Mouse (Mus musculus) megakaryocyte-erythroid progenitor cell, adult 5-6 weeks (primary cell): Measurements from ENCODE around the gene Mdfic. TPM values are rescaled to one million over a fixed set of nuclear protein-coding genes. Genes with fewer than 3 reads are reported as not detected.

Source experiments
- ATAC-seq: replicated peaks from 2 replicates; pipeline ENCODE4 v1.8.0; 2016; ENCODE audit warnings: mild to moderate bottlenecking, inconsistent platforms; ENCODE audit not compliant: severe bottlenecking, poor library complexity, low FRiP score, low TSS enrichment
- total RNA-seq, 2 experiments: library from RNA; stranded (forward) in 1 of 2; stranded (reverse) in 1 of 2; fragments of 200-1000, 215-1000 nt in 1 of 2; fragments of >200 nt in 1 of 2; fragmentation: Nextera tagmentation in 1 of 2; gene quantifications; 2 replicates each; pipeline ENCODE4 v1.2.3; 2014 to 2017

The Mdfic gene
- total RNA-seq, 2 experiments from 2014 or later = 0.11 to 4.4 TPM

- peak; percentile 26; the same call in 1 of the 2 replicates for ATAC-seq
These were observed 18.0 kb downstream of the Mdfic start for GRCm38 (mm10) chr6:15738331-15738943.

DNA sequence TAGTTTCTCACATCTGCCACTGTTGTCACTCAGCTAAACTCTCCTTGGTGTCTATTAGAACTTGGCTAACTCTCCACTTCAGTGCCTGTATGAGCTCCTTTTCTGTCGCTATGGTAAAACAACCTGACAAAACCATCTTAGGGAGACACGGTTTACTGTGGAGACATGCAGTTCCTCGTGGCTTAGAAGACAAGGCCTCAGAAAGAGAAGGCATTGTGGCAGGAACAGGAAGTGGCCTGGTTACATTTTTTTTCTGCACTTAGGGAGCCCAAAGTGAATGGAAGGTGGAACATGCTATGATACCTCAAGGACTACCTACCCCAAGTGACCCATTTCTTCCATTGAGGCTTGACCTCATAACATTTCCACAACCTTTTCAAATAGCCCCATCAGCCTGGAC, 18.7 kb downstream of the Mdfic start:
- ATAC-seq = no peak

DNA sequence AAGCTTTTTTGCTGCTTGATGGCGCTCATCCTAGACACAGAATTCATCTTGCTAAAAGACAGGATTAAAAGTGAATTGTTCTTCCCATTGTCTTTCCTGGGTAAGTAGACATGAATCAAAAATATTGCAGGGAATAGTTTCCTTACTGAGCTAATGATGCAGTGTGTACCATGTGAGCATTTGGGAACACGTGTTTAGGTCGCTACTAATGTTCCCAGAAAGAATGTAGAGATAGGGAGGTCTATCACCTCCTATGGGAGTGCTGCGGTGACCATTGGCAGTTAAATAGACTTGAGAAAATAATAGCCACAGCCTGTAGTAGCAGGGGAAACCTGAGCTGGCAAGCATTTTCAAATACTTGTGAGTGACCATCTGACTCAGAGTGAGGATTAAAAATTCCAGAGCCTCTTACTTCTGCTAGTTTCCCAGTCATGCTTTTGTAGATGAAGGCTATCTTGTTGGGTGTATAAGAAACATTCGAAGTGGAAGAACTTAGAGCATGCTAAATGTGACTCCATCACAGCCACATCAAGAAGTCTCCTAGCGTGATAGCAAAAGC, 22.2 kb downstream of the Mdfic start:
- ATAC-seq = no peak

DNA sequence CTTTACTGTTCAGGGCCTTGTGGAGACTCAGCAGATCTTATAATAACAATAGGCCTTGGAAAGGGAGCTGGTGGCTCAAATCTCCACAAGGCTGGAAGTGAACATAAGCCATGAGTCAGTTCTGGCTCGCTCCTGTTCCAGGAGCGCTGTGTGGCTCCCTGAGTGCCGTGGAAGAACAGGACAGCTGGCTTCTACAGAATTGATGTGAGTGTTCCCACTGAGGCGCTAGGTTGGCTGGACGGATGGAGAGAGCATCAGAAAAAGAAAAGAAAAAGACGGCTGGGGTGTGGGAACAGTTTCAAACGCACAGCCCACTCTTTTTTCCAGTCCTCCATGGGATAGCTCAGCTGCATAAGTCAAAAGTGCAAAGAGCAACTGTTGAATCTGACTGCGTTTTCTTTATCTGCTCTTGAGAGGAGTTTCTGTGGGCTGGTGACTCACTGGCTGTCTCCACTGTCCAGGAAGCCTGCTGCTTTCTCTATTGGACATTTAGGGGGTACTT, 22.9 kb downstream of the Mdfic start:
- ATAC-seq = no peak

DNA sequence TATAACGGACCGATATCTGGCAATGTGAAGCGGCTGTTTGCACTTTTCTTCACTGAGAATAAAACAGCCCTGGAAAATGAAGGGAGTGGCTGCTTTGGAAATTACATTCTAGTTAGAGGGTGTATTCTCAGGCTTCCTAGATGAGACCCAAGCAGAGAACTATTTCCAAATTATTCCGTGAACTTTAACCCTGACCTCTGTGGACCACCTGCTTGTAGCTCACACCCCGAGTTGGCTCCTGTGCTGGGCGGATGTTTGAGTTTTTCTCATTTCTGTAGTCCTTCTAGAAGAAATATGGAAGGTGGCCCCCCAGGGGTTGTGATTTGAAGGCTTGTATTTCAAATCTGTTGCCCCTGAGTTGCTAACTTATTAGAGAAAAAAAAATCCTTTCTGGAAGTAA, 23.3 kb downstream of the Mdfic start:
- ATAC-seq = no peak

- no peak for ATAC-seq
These were observed 24.9 kb downstream of the Mdfic start for GRCm38 (mm10) chr6:15745313-15745712.

- no peak for ATAC-seq
These were observed 25.4 kb downstream of the Mdfic start for GRCm38 (mm10) chr6:15745891-15746290.

- ATAC-seq = no peak
These were observed 27.1 kb downstream of the Mdfic start for GRCm38 (mm10) chr6:15747396-15748155.

DNA sequence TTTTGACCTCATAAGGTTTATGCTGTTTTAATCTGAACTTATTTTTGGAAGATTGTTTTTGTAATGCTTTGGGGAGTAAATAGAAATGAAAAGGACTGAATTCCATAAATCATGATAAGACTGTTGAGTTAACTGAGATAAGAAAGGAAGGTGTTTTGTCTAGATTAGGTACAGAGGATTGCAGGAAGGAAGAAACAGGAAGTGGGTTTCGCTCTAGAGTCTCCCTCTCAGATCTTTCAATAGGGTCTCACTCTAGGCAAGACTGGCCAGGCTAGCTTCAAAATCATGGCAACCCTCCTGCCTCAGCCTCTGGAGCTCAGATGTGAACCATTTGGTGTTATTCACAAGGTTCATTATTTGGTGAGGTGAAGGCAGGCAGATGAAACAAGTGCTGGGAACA, 27.8 kb downstream of the Mdfic start:
- no peak for ATAC-seq

DNA sequence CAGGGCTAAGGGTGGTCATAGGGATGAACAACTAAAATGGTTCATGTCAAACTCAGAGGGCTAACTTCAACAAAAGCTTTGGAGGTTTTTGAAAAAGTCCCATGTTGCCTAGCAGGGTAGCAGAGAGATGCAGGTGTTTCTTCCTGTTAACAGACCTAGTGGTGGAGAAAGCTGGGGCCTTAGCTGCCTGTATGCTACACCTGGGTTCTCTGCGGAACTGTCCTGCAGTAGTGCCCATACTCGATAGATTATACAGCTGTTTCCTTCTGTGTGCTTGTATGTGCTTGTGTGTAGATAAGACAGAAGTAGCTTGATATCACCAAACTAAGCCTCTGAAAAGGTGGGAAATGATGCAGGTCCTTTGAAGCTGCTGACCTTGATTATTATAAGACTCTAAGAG, 28.5 kb downstream of the Mdfic start:
- peak; percentile 71 for ATAC-seq

GRCm38 (mm10) chr6:15750101-15750500, 29.6 kb downstream of the Mdfic start:
- ATAC-seq = no peak

- no peak for ATAC-seq
These were observed 30.9 kb downstream of the Mdfic start for GRCm38 (mm10) chr6:15751375-15751774.

DNA sequence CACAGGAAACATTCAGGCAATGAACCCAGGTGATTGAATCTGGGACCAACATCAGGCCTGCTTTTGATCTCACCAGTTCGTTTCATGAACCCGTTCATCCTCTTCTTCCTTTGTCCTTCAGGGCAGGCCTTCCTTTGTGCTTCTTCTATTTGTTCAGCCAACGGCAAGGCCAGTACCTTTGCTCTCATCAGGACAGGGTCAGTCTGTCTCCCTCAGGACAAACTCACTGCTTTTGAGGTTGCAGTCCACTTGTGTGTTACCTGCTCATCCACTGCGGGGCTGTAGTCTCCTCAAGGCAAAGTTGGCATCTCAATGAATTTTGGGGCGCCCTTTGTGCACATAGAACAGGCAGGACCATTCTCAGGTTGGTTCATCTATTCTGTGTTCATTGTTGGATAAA, 31.7 kb downstream of the Mdfic start:
- ATAC-seq = no peak

- no peak for ATAC-seq
These were observed 32.7 kb downstream of the Mdfic start for GRCm38 (mm10) chr6:15753208-15753607.

DNA sequence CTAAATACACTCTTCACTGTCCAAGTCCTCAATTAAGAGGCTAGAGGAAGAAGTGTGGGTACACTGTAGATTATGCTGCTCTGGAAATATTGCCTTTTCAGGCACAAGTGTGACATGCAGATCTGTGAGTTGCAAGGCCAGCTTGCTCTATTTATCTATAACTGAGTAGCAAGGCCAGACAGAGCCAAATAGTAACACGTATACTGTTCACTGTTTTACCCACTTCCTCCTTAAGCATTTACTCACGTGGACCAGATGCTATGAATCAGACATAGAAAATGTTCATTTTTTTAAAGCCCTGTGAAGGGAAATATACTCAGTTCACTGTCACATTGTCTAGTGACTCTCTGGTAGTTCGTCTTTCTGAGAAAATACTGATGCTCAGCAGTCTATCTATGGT, 37.9 kb downstream of the Mdfic start:
- ATAC-seq = no peak

- ATAC-seq = no peak
These were observed 40.3 kb downstream of the Mdfic start for GRCm38 (mm10) chr6:15760750-15761149.

- ATAC-seq = no peak
These were observed 43.6 kb downstream of the Mdfic start for GRCm38 (mm10) chr6:15764039-15764438.

DNA sequence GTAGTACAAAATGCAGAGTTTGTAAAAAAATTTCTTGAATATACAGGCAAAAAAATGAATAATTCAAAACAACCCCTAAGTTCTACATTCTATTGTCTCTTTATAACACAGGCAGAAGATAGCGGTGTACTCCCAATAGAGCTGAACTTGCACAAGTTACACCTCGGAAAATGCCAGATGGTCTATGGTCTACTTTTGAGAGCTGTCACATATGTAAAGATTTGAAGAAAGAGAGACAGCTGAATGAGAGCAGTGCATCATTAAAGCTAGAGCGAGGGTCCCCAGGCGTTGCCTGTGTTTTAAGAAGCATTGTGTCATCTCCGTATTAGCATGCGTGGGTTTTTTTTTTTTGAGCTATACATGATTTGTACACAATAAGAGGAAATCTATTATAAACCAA, 47.0 kb downstream of the Mdfic start:
- no peak for ATAC-seq

- no peak for ATAC-seq
These were observed 49.7 kb downstream of the Mdfic start for GRCm38 (mm10) chr6:15770128-15770527.

DNA sequence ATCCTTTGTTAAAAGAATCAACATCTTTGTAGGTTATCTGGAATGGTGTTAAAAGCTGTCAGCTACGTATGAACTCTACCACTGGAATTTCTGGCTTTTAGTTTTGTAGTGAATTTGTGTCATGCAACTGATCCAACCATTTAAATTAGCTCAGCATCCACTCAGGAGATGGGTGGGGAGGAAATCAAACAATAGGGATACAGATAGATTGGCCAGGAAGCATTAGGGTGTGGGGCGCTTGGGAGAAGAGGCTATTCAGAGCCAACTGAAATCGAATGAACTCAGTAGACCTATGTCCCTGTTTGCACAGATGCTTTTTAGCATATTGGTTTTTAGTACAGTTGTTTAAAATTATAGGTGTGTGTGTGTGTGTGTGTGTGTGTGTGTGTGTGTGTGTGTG, 56.6 kb downstream of the Mdfic start:
- ATAC-seq = no peak

DNA sequence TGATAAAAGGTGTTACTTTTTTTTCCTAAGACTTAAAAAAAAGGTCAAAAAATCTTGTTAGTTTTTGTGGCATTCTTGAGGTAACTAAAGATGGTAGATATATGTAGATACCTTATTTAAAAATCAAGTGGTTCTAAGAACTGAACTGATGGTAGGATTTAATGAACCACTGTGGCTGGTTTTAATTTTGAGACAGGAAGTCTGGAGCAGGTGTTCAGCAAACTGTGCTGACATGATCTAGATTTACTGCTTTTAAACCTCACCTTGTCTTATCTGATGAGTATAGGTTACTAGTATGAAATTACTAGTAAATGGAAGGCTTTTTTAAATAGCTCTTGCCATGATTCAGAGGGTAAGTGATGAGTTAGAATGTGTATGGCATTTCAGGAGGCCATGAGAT, 59.7 kb downstream of the Mdfic start:
- ATAC-seq = no peak
